Mouse (Mus musculus): ENCODE measurements around the gene Gm32802. TPM values are rescaled to one million over a fixed set of nuclear protein-coding genes. Genes with fewer than 3 reads are reported as not detected.
"Not testable (repeated sequence)": the region's sequence is repeated elsewhere in the genome, so short reads cannot be mapped to it uniquely, and the experiment has no call there.

Gene Gm32802
- polyA plus RNA-seq, 1 experiment, result 0.02 TPM

DNA sequence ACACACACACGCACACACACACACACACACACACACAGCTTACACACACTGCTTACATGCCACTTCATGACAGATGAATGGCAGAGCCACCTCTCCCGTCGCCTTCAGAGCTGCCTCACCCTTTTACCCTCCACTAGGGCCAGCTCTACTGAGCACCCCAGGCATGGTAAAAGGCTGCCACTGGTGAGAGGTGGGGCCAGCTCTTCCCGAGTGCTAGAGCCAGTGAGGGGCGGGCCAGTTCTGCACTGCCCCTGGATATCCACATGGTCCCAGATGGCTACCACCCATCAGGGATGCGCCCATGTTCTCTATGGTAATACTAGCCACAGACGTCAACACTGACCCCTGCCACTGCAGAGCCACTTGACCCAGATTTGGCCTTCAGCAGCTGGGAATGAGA is 24.1 kb downstream of the Gm32802 start:
- H3K4me3 ChIP-seq; H3K79me2 ChIP-seq (ENCODE audit: control insufficient read depth, insufficient read depth); H3ac ChIP-seq (ENCODE audit: control insufficient read depth, insufficient read length); H3K36me3 ChIP-seq (ENCODE audit: control insufficient read depth, insufficient read depth); H3K27me3 ChIP-seq (ENCODE audit: control insufficient read depth, insufficient read depth, insufficient read length); H3K4me2 ChIP-seq (ENCODE audit: low read depth): not testable (repeated sequence)

DNA sequence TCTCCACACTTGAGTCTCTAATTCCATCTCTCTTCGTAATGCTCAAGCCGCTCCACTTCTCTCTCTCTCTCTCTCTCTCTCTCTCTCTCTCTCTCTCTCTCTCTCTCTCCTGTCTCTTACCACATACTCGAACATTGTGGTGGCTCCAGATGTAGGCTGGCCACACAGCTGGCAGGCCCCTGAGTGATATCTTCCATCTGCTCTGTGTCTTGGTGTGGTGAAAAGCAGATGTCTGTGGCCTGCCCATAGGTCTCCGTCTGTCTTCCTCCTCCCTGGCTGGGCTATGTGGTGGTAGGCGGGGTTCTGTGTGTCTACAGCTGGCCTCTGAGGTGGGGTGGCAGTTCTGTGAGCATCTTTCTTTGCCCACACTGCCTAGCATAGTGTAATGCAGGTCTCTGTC is 24.5 kb downstream of the Gm32802 start:
- H3ac ChIP-seq (ENCODE audit: control insufficient read depth, insufficient read length); H3K4me2 ChIP-seq (ENCODE audit: low read depth); H3K27me3 ChIP-seq (ENCODE audit: control insufficient read depth, insufficient read depth, insufficient read length); H3K36me3 ChIP-seq (ENCODE audit: control insufficient read depth, insufficient read depth); H3K4me3 ChIP-seq; H3K79me2 ChIP-seq (ENCODE audit: control insufficient read depth, insufficient read depth): not testable (repeated sequence)

DNA sequence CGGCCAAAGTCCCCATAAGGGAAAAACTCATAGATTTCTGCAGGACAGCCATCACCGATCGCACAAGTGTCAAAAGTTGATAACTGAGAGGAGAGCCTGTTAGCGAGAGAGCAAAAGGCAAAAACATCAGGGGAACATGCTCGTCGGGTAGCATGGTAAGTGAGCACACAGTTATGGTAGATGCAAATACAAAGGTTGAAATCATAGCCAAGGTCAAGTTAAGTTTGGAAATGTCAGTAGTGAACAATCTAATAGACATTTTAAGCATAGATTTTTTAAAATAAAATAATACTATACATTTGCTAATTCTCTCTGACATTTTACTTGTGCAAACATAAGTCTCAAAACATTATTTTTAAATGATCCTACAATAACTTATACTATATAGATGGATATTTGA is 36.5 kb downstream of the Gm32802 start, which contains the start of gene Iltifb:
Iltifb (minus strand) TSS at position 101 of the 400 bp plus-strand sequence.
- no peaks in the 10 kb centered on the region for H3K36me3 ChIP-seq (ENCODE audit: control insufficient read depth, insufficient read depth)
- no peak for TF ChIP-seq REST (IDR thresholded peaks at IDR 0.05; ENCODE audit: insufficient read depth, insufficient read length)
- TF ChIP-seq SRF (IDR thresholded peaks at IDR 0.05; ENCODE audit: control insufficient read depth, insufficient read length, low read depth), result no peak
- TF ChIP-seq USF1 (IDR thresholded peaks at IDR 0.05; ENCODE audit: low read depth), result no peak
- TF ChIP-seq TCF12 (IDR thresholded peaks at IDR 0.05; ENCODE audit: insufficient read depth, poor library complexity, severe bottlenecking), result no peak
- TF ChIP-seq MYOD1 (IDR thresholded peaks at IDR 0.05; ENCODE audit: control insufficient read depth in 1 of 3, insufficient read length in 2 of 3, low read depth in 2 of 3), result no peak
- TF ChIP-seq TCF3 (IDR thresholded peaks at IDR 0.05; ENCODE audit: insufficient read length, low read depth), result no peak
- TF ChIP-seq E2F4 (IDR thresholded peaks at IDR 0.05; ENCODE audit: insufficient read depth), result no peak
- no peak for TF ChIP-seq MYOG (IDR thresholded peaks at IDR 0.05; ENCODE audit: control insufficient read depth in 1 of 3, insufficient read depth in 1 of 3, insufficient read length in 2 of 3, low read depth in 2 of 3)
- no peak for TF ChIP-seq POLR2A (IDR thresholded peaks at IDR 0.05; ENCODE audit: insufficient read length, low read depth)
- H3K27me3 ChIP-seq (ENCODE audit: control insufficient read depth, insufficient read depth, insufficient read length), result no peaks in the 10 kb centered on the region
- H3K4me2 ChIP-seq (ENCODE audit: low read depth), result no peak within 1 kb of the TSS
- no peak within 1 kb of the TSS for H3K4me3 ChIP-seq
- H3ac ChIP-seq (ENCODE audit: control insufficient read depth, insufficient read length), result no peak within 1 kb of the TSS
- no peaks in the 10 kb centered on the region for H3K79me2 ChIP-seq (ENCODE audit: control insufficient read depth, insufficient read depth)

DNA sequence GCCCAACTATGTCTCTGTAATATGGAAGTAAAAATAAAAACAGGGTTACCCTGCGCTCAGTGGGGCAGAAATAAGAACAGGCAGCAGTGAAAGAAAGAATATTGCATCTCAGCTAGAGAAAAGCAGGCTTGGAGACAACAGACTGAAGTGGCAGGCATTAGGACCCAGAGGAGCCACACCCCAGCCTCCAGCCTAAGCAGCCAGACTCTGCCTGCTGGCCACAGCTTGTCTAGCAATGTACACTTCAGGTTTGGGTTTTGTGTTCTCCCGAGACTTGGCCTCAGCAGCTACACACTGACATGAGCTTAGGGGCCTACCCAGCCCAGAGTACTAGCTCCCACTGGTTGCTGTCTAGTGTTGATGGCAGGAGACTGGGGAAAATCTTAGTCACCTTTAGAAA is 43.6 kb downstream of the Gm32802 start:
- not testable (repeated sequence) for H3ac ChIP-seq (ENCODE audit: control insufficient read depth, insufficient read length); H3K27me3 ChIP-seq (ENCODE audit: control insufficient read depth, insufficient read depth, insufficient read length); H3K4me2 ChIP-seq (ENCODE audit: low read depth); H3K36me3 ChIP-seq (ENCODE audit: control insufficient read depth, insufficient read depth); H3K79me2 ChIP-seq (ENCODE audit: control insufficient read depth, insufficient read depth); H3K4me3 ChIP-seq

Other genes with a start within 250 kb of the Gm32802 start
- 3.4 TPM for gene Mdm1, start 116.9 kb upstream of the Gm32802 start, polyA plus RNA-seq (2012; fragmentation: generic; extraction: Trizol)
- not detected for gene Il22, start 53.7 kb upstream of the Gm32802 start, polyA plus RNA-seq (2012; fragmentation: generic; extraction: Trizol)
- 0.02 TPM for gene Gm32717, start 17.9 kb upstream of the Gm32802 start, polyA plus RNA-seq (2012; fragmentation: generic; extraction: Trizol)
- not detected for gene Iltifb, start 36.4 kb downstream of the Gm32802 start, polyA plus RNA-seq (2012; fragmentation: generic; extraction: Trizol)
- not detected for gene Gm9040, start 68.3 kb downstream of the Gm32802 start, polyA plus RNA-seq (2012; fragmentation: generic; extraction: Trizol)
- not detected for gene Gm9044, start 73.7 kb downstream of the Gm32802 start, polyA plus RNA-seq (2012; fragmentation: generic; extraction: Trizol)
- 0.06 TPM for gene Gm9045, start 79.1 kb downstream of the Gm32802 start, polyA plus RNA-seq (2012; fragmentation: generic; extraction: Trizol)
- gene Gm9046, start 84.6 kb downstream of the Gm32802 start, polyA plus RNA-seq (2012; fragmentation: generic; extraction: Trizol), result not detected
- gene Gm9048, start 90.0 kb downstream of the Gm32802 start, polyA plus RNA-seq (2012; fragmentation: generic; extraction: Trizol), result not detected
- 0.06 TPM for gene Gm9049, start 95.4 kb downstream of the Gm32802 start, polyA plus RNA-seq (2012; fragmentation: generic; extraction: Trizol)
- not detected for gene Ifng, start 182.4 kb downstream of the Gm32802 start, polyA plus RNA-seq (2012; fragmentation: generic; extraction: Trizol)

Data from myocyte (in vitro differentiated cells).